Mouse (Mus musculus) CD4-positive naive resting alpha-beta T cell, adult 76 days (primary cell): ENCODE measurements around the gene Hist1h2ap. TPM values are rescaled to one million over a fixed set of nuclear protein-coding genes. Genes with fewer than 3 reads are reported as not detected.

Source experiments
- total RNA-seq: library from RNA; stranded (reverse); gene quantifications from one replicate; pipeline ENCODE4 v1.2.4, GENCODE M21; 2023

Hist1h2ap gene
- total RNA-seq, result 61.1 TPM

GRCm38 (mm10) chr13:21833461-21833860 is at the start of gene Hist1h2ap, which contains the start of gene Hist1h2br:
Hist1h2ap (minus strand) TSS chr13:21833507.
Hist1h2br (plus strand) TSS chr13:21833743.

GRCm38 (mm10) chr13:21831418-21832394 is 1.6 kb downstream of the Hist1h2ap start, which contains the start of gene Hist1h4n:
Hist1h4n (minus strand) TSS chr13:21832196.

GRCm38 (mm10) chr13:21811539-21811938 is 21.8 kb downstream of the Hist1h2ap start, which contains the start of gene Hist1h4m:
Hist1h4m (plus strand) TSS chr13:21811746.

GRCm38 (mm10) chr13:21810073-21810472 is 23.2 kb downstream of the Hist1h2ap start, which contains the start of the genes Hist1h2bq and Hist1h2ao:
Hist1h2bq (minus strand) TSS chr13:21810197.
Hist1h2ao (plus strand) TSS chr13:21810465.

GRCm38 (mm10) chr13:21786899-21787629 is 46.2 kb downstream of the Hist1h2ap start, which contains the start of the genes Hist1h2an and Hist1h2bp:
Hist1h2an (minus strand) TSS chr13:21787218.
Hist1h2bp (plus strand) TSS chr13:21787461.

GRCm38 (mm10) chr13:21783255-21783617 is 50.1 kb downstream of the Hist1h2ap start, which contains the start of gene Hist1h3i:
Hist1h3i (minus strand) TSS chr13:21783370.

Other genes with a start within 250 kb of the Hist1h2ap start
- not detected for gene Olfr1362, start 219.5 kb downstream of the Hist1h2ap start, total RNA-seq
- not detected for gene Olfr11, start 191.0 kb downstream of the Hist1h2ap start, total RNA-seq
- gene Olfr1361, start 170.1 kb downstream of the Hist1h2ap start, total RNA-seq, result not detected
- gene Olfr1360, start 156.1 kb downstream of the Hist1h2ap start, total RNA-seq, result not detected
- gene Olfr1359, start 135.4 kb downstream of the Hist1h2ap start, total RNA-seq, result not detected
- 38.5 TPM for gene Hist1h2bl, start 117.4 kb downstream of the Hist1h2ap start, total RNA-seq
- gene Hist1h2ai, start 117.1 kb downstream of the Hist1h2ap start, total RNA-seq, result 23.2 TPM
- 51.3 TPM for gene Hist1h3h, start 115.8 kb downstream of the Hist1h2ap start, total RNA-seq
- gene Hist1h2bm, start 111.5 kb downstream of the Hist1h2ap start, total RNA-seq, result 9.1 TPM
- gene Hist1h4j, start 98.4 kb downstream of the Hist1h2ap start, total RNA-seq, result 8.5 TPM
- gene Hist1h4k, start 83.0 kb downstream of the Hist1h2ap start, total RNA-seq, result 192 TPM
- 29.1 TPM for gene Hist1h2ak, start 79.7 kb downstream of the Hist1h2ap start, total RNA-seq
- 72.0 TPM for gene Hist1h2bn, start 79.4 kb downstream of the Hist1h2ap start, total RNA-seq
- gene Hist1h1b, start 52.9 kb downstream of the Hist1h2ap start, total RNA-seq, result 15.4 TPM
- 103 TPM for gene Hist1h3i, start 50.1 kb downstream of the Hist1h2ap start, total RNA-seq
- 12.5 TPM for gene Hist1h2an, start 46.3 kb downstream of the Hist1h2ap start, total RNA-seq
- gene Hist1h2bp, start 46.0 kb downstream of the Hist1h2ap start, total RNA-seq, result 14.0 TPM
- 25.5 TPM for gene Hist1h2bq, start 23.3 kb downstream of the Hist1h2ap start, total RNA-seq
- gene Hist1h2ao, start 23.0 kb downstream of the Hist1h2ap start, total RNA-seq, result 52.1 TPM
- 202 TPM for gene Hist1h4m, start 21.8 kb downstream of the Hist1h2ap start, total RNA-seq
- not detected for gene Hist1h4n, start 1.3 kb downstream of the Hist1h2ap start, total RNA-seq
- 25.7 TPM for gene Hist1h2br, start 236 bp upstream of the Hist1h2ap start, total RNA-seq
- 3.5 TPM for gene Zfp184, start 111.6 kb upstream of the Hist1h2ap start, total RNA-seq
- not detected for gene Pom121l2, start 147.7 kb upstream of the Hist1h2ap start, total RNA-seq
- 0.53 TPM for gene Prss16, start 176.2 kb upstream of the Hist1h2ap start, total RNA-seq
- gene Hist1h2ah, start 202.1 kb upstream of the Hist1h2ap start, total RNA-seq, result 27.0 TPM
- 29.9 TPM for gene Hist1h2bk, start 202.4 kb upstream of the Hist1h2ap start, total RNA-seq
- 44.4 TPM for gene Hist1h4i, start 207.9 kb upstream of the Hist1h2ap start, total RNA-seq
- 28.7 TPM for gene Hist1h2ag, start 209.4 kb upstream of the Hist1h2ap start, total RNA-seq
- 24.6 TPM for gene Hist1h2bj, start 209.7 kb upstream of the Hist1h2ap start, total RNA-seq